Mouse (Mus musculus): Measurements from ENCODE around the gene Cdk5rap3.
A peak's percentile ranks its signal among the peaks of the same experiment; 100 is the strongest.

Cdk5rap3 gene

GRCm38 (mm10) chr11:96895886-96896285, 20.4 kb downstream of the Cdk5rap3 start:
- DNase-seq (ENCODE audit: low spot score in 2 of 2): no peak

GRCm38 (mm10) chr11:96893203-96893842, 23.0 kb downstream of the Cdk5rap3 start:
- DNase-seq (ENCODE audit: low spot score in 2 of 2): no peak

GRCm38 (mm10) chr11:96891784-96892527, 24.3 kb downstream of the Cdk5rap3 start:
- no peak for DNase-seq (ENCODE audit: low spot score in 2 of 2)

GRCm38 (mm10) chr11:96886942-96887546, 29.3 kb downstream of the Cdk5rap3 start:
- DNase-seq (ENCODE audit: low spot score in 2 of 2): no peak

GRCm38 (mm10) chr11:96885901-96886340, 30.4 kb downstream of the Cdk5rap3 start:
- no peak for DNase-seq (ENCODE audit: low spot score in 2 of 2)

GRCm38 (mm10) chr11:96880296-96880695, 36.0 kb downstream of the Cdk5rap3 start:
- no peak for DNase-seq (ENCODE audit: low spot score in 2 of 2)

GRCm38 (mm10) chr11:96879359-96879758, 36.9 kb downstream of the Cdk5rap3 start:
- no peak for DNase-seq (ENCODE audit: low spot score in 2 of 2)

GRCm38 (mm10) chr11:96878715-96879114, 37.6 kb downstream of the Cdk5rap3 start:
- DNase-seq (ENCODE audit: low spot score in 2 of 2): no peak

GRCm38 (mm10) chr11:96877071-96877470, 39.2 kb downstream of the Cdk5rap3 start:
- no peak for DNase-seq (ENCODE audit: low spot score in 2 of 2)

- peak; percentile 16 to 27 for DNase-seq (ENCODE audit: low spot score in 2 of 2)
Measured at GRCm38 (mm10) chr11:96876300-96877040, 39.8 kb downstream of the Cdk5rap3 start.

GRCm38 (mm10) chr11:96875745-96876144, 40.6 kb downstream of the Cdk5rap3 start:
- DNase-seq (ENCODE audit: low spot score in 2 of 2): peak; percentile 80 to 83

GRCm38 (mm10) chr11:96875270-96875669, 41.0 kb downstream of the Cdk5rap3 start:
- no peak for DNase-seq (ENCODE audit: low spot score in 2 of 2)

- no peak for DNase-seq (ENCODE audit: low spot score in 2 of 2)
Measured at GRCm38 (mm10) chr11:96873601-96874140, 42.6 kb downstream of the Cdk5rap3 start.

- peak in 1 of 2 experiments; percentile 29 for DNase-seq (ENCODE audit: low spot score in 2 of 2)
Measured at GRCm38 (mm10) chr11:96872441-96873379, 43.6 kb downstream of the Cdk5rap3 start.

GRCm38 (mm10) chr11:96867149-96867548, 49.1 kb downstream of the Cdk5rap3 start:
- peak; percentile 34 to 57 for DNase-seq (ENCODE audit: low spot score in 2 of 2)

GRCm38 (mm10) chr11:96863206-96863995, 52.9 kb downstream of the Cdk5rap3 start:
- peak in 1 of 2 experiments; percentile 23 for DNase-seq (ENCODE audit: low spot score in 2 of 2)

- no peak for DNase-seq (ENCODE audit: low spot score in 2 of 2)
Measured at GRCm38 (mm10) chr11:96862534-96862933, 53.8 kb downstream of the Cdk5rap3 start.

- DNase-seq (ENCODE audit: low spot score in 2 of 2): peak; percentile 84 to 92
Measured at GRCm38 (mm10) chr11:96861878-96862289, 54.4 kb downstream of the Cdk5rap3 start.

GRCm38 (mm10) chr11:96861446-96861845, 54.9 kb downstream of the Cdk5rap3 start:
- DNase-seq (ENCODE audit: low spot score in 2 of 2): no peak

- DNase-seq (ENCODE audit: low spot score in 2 of 2): peak; percentile 60 to 69
Measured at GRCm38 (mm10) chr11:96860564-96860963, 55.7 kb downstream of the Cdk5rap3 start.

Measured in frontal cortex, postnatal 10 days (tissue).